8 mouse cellular contexts compared by ENCODE assay signal in the genomic region with DNA sequence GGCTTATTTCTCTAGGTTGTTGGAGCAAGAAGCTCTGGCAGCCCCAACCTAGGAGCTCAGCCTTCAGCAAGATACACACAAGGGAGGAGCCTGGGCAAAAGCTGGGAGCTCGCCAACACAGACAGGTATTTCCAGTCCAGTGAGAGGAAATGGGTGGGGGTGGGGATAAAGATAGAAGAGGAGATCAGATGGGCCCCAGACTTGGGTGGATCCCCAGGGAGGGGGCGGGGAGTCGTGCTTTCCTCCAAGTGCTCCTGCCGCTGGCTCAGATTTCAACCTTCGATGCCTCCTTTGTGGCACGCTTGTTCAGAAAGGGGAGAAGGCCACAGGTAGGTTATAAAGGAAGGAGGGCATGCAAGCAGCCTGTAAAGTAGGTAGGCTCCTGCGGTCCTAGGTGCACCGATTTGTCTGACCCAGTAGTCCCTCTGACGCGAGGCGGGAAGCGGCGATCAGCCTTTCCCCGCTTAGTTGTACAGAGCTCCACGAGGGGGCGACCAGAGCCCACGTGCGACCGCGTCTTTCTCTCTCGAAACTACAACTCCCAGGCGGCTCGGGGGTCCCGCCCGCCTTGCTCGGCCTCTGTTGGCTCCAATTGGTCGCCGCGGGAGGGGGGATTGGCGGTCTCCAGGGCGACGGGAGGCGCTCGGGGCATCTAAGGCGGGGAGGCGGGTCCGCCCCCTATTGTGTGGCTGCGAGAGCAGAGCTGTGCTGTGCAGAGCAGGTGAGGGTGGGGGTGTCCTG. TPM values are rescaled to one million over a fixed set of nuclear protein-coding genes. Genes with fewer than 3 reads are reported as not detected.
DNase-seq lines count a peak whose midpoint lies in the region; ATAC-seq and TF ChIP-seq lines count a peak whose summit lies in the region.

A gene (plus strand): TSS at position 249 of the 741 bp plus-strand sequence.

- peak; percentile 80 for TF ChIP-seq CTCF in stomach, postnatal 0 days (IDR thresholded peaks at IDR 0.05; ENCODE audit: low read depth)

- H3K4me1 ChIP-seq in forebrain, embryonic 14.5 days (ENCODE audit: control insufficient read depth, insufficient read depth, low read length) = peaks cover 38% of the 10 kb centered on the region
- H3K4me1 ChIP-seq in liver, embryonic 15.5 days (replicated peaks) = peaks cover 22% of the 10 kb centered on the region
- peaks cover 43% of the 10 kb centered on the region for H3K4me1 ChIP-seq in neural tube, embryonic 12.5 days
- peaks cover 7% of the 10 kb centered on the region; the same call in 1 of the 2 replicates for H3K4me1 ChIP-seq in stomach, postnatal 0 days (replicated peaks; ENCODE audit: control insufficient read depth, insufficient read depth)

- peak within 1 kb of the TSS; percentile 82 for H3K4me2 ChIP-seq in forebrain, embryonic 14.5 days (ENCODE audit: low read length)
- peak within 1 kb of the TSS; percentile 62 for H3K4me2 ChIP-seq in liver, embryonic 15.5 days
- peak within 1 kb of the TSS; percentile 91 for H3K4me2 ChIP-seq in neural tube, embryonic 12.5 days (replicated peaks)
- peak within 1 kb of the TSS; percentile 85 for H3K4me2 ChIP-seq in stomach, postnatal 0 days (replicated peaks; ENCODE audit: low read depth)

- ATAC-seq in forebrain, embryonic 14.5 days = peak; percentile 94
- peak; percentile 79 for ATAC-seq in liver, embryonic 15.5 days (ENCODE audit: insufficient read depth)
- ATAC-seq in neural tube, embryonic 12.5 days (ENCODE audit: low FRiP score, low read depth) = peak; percentile 94
- peak; percentile 90 for ATAC-seq in stomach, postnatal 0 days (ENCODE audit: low FRiP score, low TSS enrichment)

- H3K27ac ChIP-seq in forebrain, embryonic 14.5 days (ENCODE audit: low read depth, low read length) = peak within 1 kb of the TSS; percentile 71; the same call in 1 of the 2 replicates
- H3K27ac ChIP-seq in liver, embryonic 15.5 days (replicated peaks) = no peak within 1 kb of the TSS; the same call in 1 of the 2 replicates
- no peak within 1 kb of the TSS for H3K27ac ChIP-seq in neural tube, embryonic 12.5 days
- H3K27ac ChIP-seq in stomach, postnatal 0 days (replicated peaks) = peak within 1 kb of the TSS; percentile 88

- H3K4me3 ChIP-seq in forebrain, embryonic 14.5 days (ENCODE audit: low read depth, low read length) = peak within 1 kb of the TSS; percentile 73
- peak within 1 kb of the TSS; percentile 44 for H3K4me3 ChIP-seq in liver, embryonic 15.5 days (replicated peaks)
- H3K4me3 ChIP-seq in neural tube, embryonic 12.5 days = peak within 1 kb of the TSS; percentile 67
- H3K4me3 ChIP-seq in stomach, postnatal 0 days (ENCODE audit: low read depth, low read length) = peak within 1 kb of the TSS; percentile 58

- peaks cover 7% of the 10 kb centered on the region; the same call in 1 of the 2 replicates for H3K36me3 ChIP-seq in forebrain, embryonic 14.5 days (ENCODE audit: control insufficient read depth, insufficient read depth, low read length)
- H3K36me3 ChIP-seq in liver, embryonic 15.5 days (replicated peaks) = no peaks in the 10 kb centered on the region
- no peaks in the 10 kb centered on the region for H3K36me3 ChIP-seq in neural tube, embryonic 12.5 days
- H3K36me3 ChIP-seq in stomach, postnatal 0 days (ENCODE audit: control insufficient read depth, insufficient read depth, low read length) = no peaks in the 10 kb centered on the region

- TF ChIP-seq EP300 in stomach, postnatal 0 days (optimal IDR thresholded peaks at IDR 0.05) = no peak

- H3K9me3 ChIP-seq in forebrain, embryonic 14.5 days (replicated peaks; ENCODE audit: control insufficient read depth, low read length) = no peaks in the 10 kb centered on the region
- no peaks in the 10 kb centered on the region for H3K9me3 ChIP-seq in liver, embryonic 15.5 days (replicated peaks)
- H3K9me3 ChIP-seq in neural tube, embryonic 12.5 days = no peaks in the 10 kb centered on the region
- no peaks in the 10 kb centered on the region for H3K9me3 ChIP-seq in stomach, postnatal 0 days (ENCODE audit: control insufficient read depth, low read length)

- H3K27me3 ChIP-seq in forebrain, embryonic 14.5 days (replicated peaks; ENCODE audit: control insufficient read depth, insufficient read depth, low read length) = no peaks in the 10 kb centered on the region
- peaks cover 32% of the 10 kb centered on the region for H3K27me3 ChIP-seq in liver, embryonic 15.5 days
- no peaks in the 10 kb centered on the region for H3K27me3 ChIP-seq in neural tube, embryonic 12.5 days (replicated peaks)
- H3K27me3 ChIP-seq in stomach, postnatal 0 days (ENCODE audit: control insufficient read depth, insufficient read depth, low read length) = no peaks in the 10 kb centered on the region

- peak within 1 kb of the TSS; percentile 79 for H3K9ac ChIP-seq in forebrain, embryonic 14.5 days (ENCODE audit: low read length)
- H3K9ac ChIP-seq in liver, embryonic 15.5 days = no peak within 1 kb of the TSS
- H3K9ac ChIP-seq in neural tube, embryonic 12.5 days = peak within 1 kb of the TSS; percentile 75
- H3K9ac ChIP-seq in stomach, postnatal 0 days (ENCODE audit: low read length) = peak within 1 kb of the TSS; percentile 51

- intact Hi-C loops in heart, postnatal 10 days (cut with DNase I) = no loop called here

- under 1% methylated on average over 38 of the region's 38 CpGs for whole genome bisulfite sequencing in forebrain, embryonic 14.5 days
- 1% methylated on average over 38 of the region's 38 CpGs for WGBS in liver, embryonic 15.5 days (ENCODE audit: insufficient replicate concordance)
- under 1% methylated on average over 38 of the region's 38 CpGs for WGBS in neural tube, embryonic 12.5 days
- WGBS in stomach, postnatal 0 days = under 1% methylated on average over 38 of the region's 38 CpGs

- DNase-seq in CD8-positive naive resting alpha-beta T cell, adult 2 months (ENCODE audit: low read depth in 2 of 2, low spot score in 2 of 2) = peak; percentile 90 to 92
- DNase-seq in c-Kit-positive CD71-negative TER-119-negative erythroid progenitor cells, embryonic 14.5 days (ENCODE audit: low read depth) = peak; percentile 67
- DNase-seq in forebrain, embryonic 14.5 days (ENCODE audit: low spot score) = peak; percentile 98
- peak; percentile 91 to 92 for DNase-seq in heart, postnatal 10 days
- peak; percentile 95 to 97 for DNase-seq in kidney, postnatal 4 days
- peak; percentile 93 for DNase-seq in stomach, postnatal 0 days (ENCODE audit: low spot score)

RNA-seq across cellular contexts. Expression of the gene that starts here (rescaled TPM):
- 23.5 and 37.8 TPM in 2 replicates for polyA plus RNA-seq in forebrain, embryonic 14.5 days (2014; fragmentation: Nextera tagmentation; extraction: Ambion mirVana)
- total RNA-seq in heart, postnatal 10 days (2021) = 1 to 10 TPM; 1.0 to 1.4 TPM
- polyA plus RNA-seq in liver, embryonic 15.5 days (2015; fragmentation: Nextera tagmentation; extraction: Ambion mirVana) = 0.96 and 1.2 TPM in 2 replicates
- polyA plus RNA-seq in neural tube, embryonic 12.5 days (2016; fragmentation: Nextera tagmentation; extraction: Ambion mirVana) = 83.5 and 84.1 TPM in 2 replicates
- 16.7 and 19.9 TPM in 2 replicates for polyA plus RNA-seq in stomach, postnatal 0 days (2015; fragmentation: Nextera tagmentation; extraction: Ambion mirVana)

Comparison
In these comparisons a context has a peak if more than half of its experiments do, and no peak if none do; other contexts are left out.
1. H3K27ac ChIP-seq: peak in forebrain, embryonic 14.5 days (single experiment) and stomach, postnatal 0 days (single experiment); none in liver, embryonic 15.5 days (single experiment) and neural tube, embryonic 12.5 days (single experiment).
2. Peak in every context shown above with its lines, with median percentiles within 50 percentile points of each other: DNase-seq, ATAC-seq, H3K4me2 ChIP-seq and H3K4me3 ChIP-seq.